Mouse (Mus musculus) lung, embryonic 14.5 days (tissue): ENCODE data around the gene Gucy2d. TPM values are rescaled to one million over a fixed set of nuclear protein-coding genes. Genes with fewer than 3 reads are reported as not detected.

Source experiments
- ATAC-seq: fragments of 200-750 bp; cut with Nextera tagmentation; 2 replicates; pipeline ENCODE4 v1.8.0; 2017; ENCODE audit warnings: mild to moderate bottlenecking, moderate TSS enrichment, moderate library complexity; ENCODE audit not compliant: insufficient read depth
- DNase-seq: peaks from one replicate; pipeline ENCODE4 v3.0.0-alpha.2; 2015
- H3K27ac ChIP-seq: fragments of 300-500 bp; sonication (generic); 2 replicates; pipeline ENCODE4 v1.5.1; 2014; ENCODE audit warnings: low read depth, mild to moderate bottlenecking, moderate library complexity
- H3K27me3 ChIP-seq: fragments of 300-500 bp; sonication (generic); 2 replicates; pipeline ENCODE4 v1.6.1; 2014; ENCODE audit warnings: low read length, control low read depth; ENCODE audit not compliant: insufficient read depth
- H3K36me3 ChIP-seq: fragments of 300-500 bp; sonication (generic); 2 replicates; pipeline ENCODE4 v1.6.1; 2014; ENCODE audit warnings: control low read depth; ENCODE audit not compliant: insufficient read depth
- H3K4me1 ChIP-seq: fragments of 300-500 bp; sonication (generic); 2 replicates; pipeline ENCODE4 v1.6.1; 2014; ENCODE audit warnings: antibody characterized with exemption, control low read depth; ENCODE audit not compliant: insufficient read depth
- H3K4me2 ChIP-seq: fragments of 300-500 bp; sonication (generic); 2 replicates; pipeline ENCODE4 v1.6.1; 2014; ENCODE audit warnings: mild to moderate bottlenecking
- H3K4me3 ChIP-seq: fragments of 300-500 bp; sonication (generic); 2 replicates; pipeline ENCODE4 v1.5.1; 2014; ENCODE audit warnings: low read depth, low read length
- H3K9ac ChIP-seq: fragments of 300-500 bp; sonication (generic); 2 replicates; pipeline ENCODE4 v1.6.1; 2014
- H3K9me3 ChIP-seq: fragments of 300-500 bp; sonication (generic); 2 replicates; pipeline ENCODE4 v1.6.1; 2016; ENCODE audit warnings: low read depth, low read length, control low read depth
- CTCF ChIP-seq: IDR thresholded peaks from 2 replicates; pipeline ENCODE4 v1.5.1; 2016; ENCODE audit warnings: antibody characterized with exemption, low read depth
- WGBS: fragments of 180-500 bp; shearing (Covaris S2); extraction: QIAGEN DNeasy Blood & Tissue Kit; methylation state at CpG from one replicate; pipeline ENCODE4 v1.1.7; 2014; 5-methylcytosine and 5-hydroxymethylcytosine counted together
- polyA plus RNA-seq: library from polyadenylated mRNA; unstranded; fragments of >200 nt; fragmentation: Nextera tagmentation; extraction: Ambion mirVana; gene quantifications from 2 replicates; pipeline ENCODE4 v1.2.1, GENCODE M21; 2014

Gucy2d gene
- polyA plus RNA-seq, 1 experiment from 2014 or later = not detected

DNA sequence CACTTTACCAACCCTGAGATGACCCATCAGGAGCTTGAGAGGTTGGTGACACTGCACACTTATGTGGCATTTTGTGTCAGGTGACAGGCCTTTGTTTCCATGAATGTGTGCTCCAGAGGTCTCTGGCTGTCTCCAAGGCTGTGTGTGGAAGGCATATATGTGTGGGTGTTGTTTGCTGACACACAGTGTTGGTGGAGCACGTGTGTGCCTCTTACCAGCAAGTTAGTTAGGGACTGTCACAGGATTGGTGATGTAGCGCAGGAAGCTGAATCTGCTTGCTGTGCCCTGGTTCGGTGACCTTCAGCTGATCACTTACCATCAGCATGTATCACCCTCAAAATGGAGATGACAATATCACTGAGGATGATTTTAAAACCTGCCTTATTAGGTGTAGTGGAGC lies 44.7 kb downstream of the Gucy2d start:
- DNase-seq (no peak), ATAC-seq (no peak)
- Histone ChIP-seq H3K27ac (no peak overlapping the region), H3K4me1 (peaks cover 23% of the 10 kb centered on the region), H3K4me3 (no peak overlapping the region), H3K9ac (no peak overlapping the region), H3K36me3 (no peaks in the 10 kb centered on the region), H3K27me3 (no peaks in the 10 kb centered on the region), H3K4me2 (no peak overlapping the region), H3K9me3 (no peaks in the 10 kb centered on the region)
- 86% methylated on average over 3 of the region's 3 CpGs for WGBS
- TF ChIP-seq CTCF = no peak

DNA sequence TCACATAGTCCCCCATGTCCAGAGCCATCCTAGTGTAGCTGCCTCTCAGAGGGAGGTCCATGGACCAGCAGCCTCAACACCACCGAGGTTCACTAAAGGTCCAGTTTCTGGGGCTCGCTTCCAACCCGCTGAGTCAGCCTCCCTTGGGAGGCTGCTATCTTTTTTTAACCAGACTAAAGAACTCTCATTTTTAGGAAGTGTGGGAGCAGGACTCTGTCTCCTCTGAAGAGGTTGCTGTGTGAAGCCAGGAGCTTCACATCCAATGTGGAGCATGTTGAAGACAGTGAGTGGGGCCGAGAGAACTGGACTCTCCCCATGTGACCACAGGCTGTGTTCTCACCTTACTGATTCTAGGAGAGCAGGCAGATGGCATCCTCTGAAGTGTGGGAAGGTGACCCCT lies 45.3 kb downstream of the Gucy2d start:
- ATAC-seq (no peak), DNase-seq (peak; percentile 28)
- Histone ChIP-seq H3K4me3 (no peak overlapping the region), H3K9ac (no peak overlapping the region), H3K9me3 (no peaks in the 10 kb centered on the region), H3K36me3 (no peaks in the 10 kb centered on the region), H3K4me2 (no peak overlapping the region), H3K4me1 (peaks cover 28% of the 10 kb centered on the region), H3K27ac (no peak overlapping the region), H3K27me3 (no peaks in the 10 kb centered on the region)
- WGBS = 63% methylated on average over 4 of the region's 4 CpGs
- TF ChIP-seq CTCF = no peak

- DNase-seq (peak; percentile 64), ATAC-seq (no peak)
- WGBS = 40% methylated on average over 7 of the region's 7 CpGs
- Histone ChIP-seq H3K36me3 (no peaks in the 10 kb centered on the region), H3K27me3 (no peaks in the 10 kb centered on the region), H3K4me2 (no peak overlapping the region), H3K9ac (no peak overlapping the region), H3K27ac (no peak overlapping the region), H3K4me3 (no peak overlapping the region), H3K4me1 (peaks cover 28% of the 10 kb centered on the region), H3K9me3 (no peaks in the 10 kb centered on the region)
- TF ChIP-seq CTCF = no peak
These were observed 46.3 kb downstream of the Gucy2d start for GRCm38 (mm10) chr7:98486471-98486917.

GRCm38 (mm10) chr7:98487202-98487980 lies 47.2 kb downstream of the Gucy2d start:
- H3K36me3 ChIP-seq = no peaks in the 10 kb centered on the region
- H3K9me3 ChIP-seq = no peaks in the 10 kb centered on the region
- peaks cover 26% of the 10 kb centered on the region for H3K4me1 ChIP-seq
- DNase-seq = no peak
- H3K4me2 ChIP-seq = no peak overlapping the region
- no peak overlapping the region for H3K27ac ChIP-seq
- no peak for TF ChIP-seq CTCF
- ATAC-seq = no peak
- WGBS = 82% methylated on average over 11 of the region's 11 CpGs
- H3K4me3 ChIP-seq = no peak overlapping the region
- H3K9ac ChIP-seq = no peak overlapping the region
- H3K27me3 ChIP-seq = no peaks in the 10 kb centered on the region

- ATAC-seq (peak; percentile 6; the same call in 1 of the 2 replicates), DNase-seq (no peak)
- no peaks in the 10 kb centered on the region for H3K36me3 ChIP-seq
- no peak overlapping the region; the same call in 1 of the 2 replicates for H3K4me2 ChIP-seq
- no peak for TF ChIP-seq CTCF
- no peaks in the 10 kb centered on the region for H3K9me3 ChIP-seq
- no peak overlapping the region for H3K27ac ChIP-seq
- H3K27me3 ChIP-seq = no peaks in the 10 kb centered on the region
- no peak overlapping the region for H3K9ac ChIP-seq
- H3K4me3 ChIP-seq = no peak overlapping the region
- peaks cover 17% of the 10 kb centered on the region for H3K4me1 ChIP-seq
- WGBS = 91% methylated on average over 13 of the region's 13 CpGs
These were observed 48.3 kb downstream of the Gucy2d start for GRCm38 (mm10) chr7:98488398-98489130.

GRCm38 (mm10) chr7:98489131-98489530 lies 48.9 kb downstream of the Gucy2d start, which contains the start of gene Lrrc32:
Lrrc32 (plus strand) TSS chr7:98489283.
- no peak for TF ChIP-seq CTCF

DNA sequence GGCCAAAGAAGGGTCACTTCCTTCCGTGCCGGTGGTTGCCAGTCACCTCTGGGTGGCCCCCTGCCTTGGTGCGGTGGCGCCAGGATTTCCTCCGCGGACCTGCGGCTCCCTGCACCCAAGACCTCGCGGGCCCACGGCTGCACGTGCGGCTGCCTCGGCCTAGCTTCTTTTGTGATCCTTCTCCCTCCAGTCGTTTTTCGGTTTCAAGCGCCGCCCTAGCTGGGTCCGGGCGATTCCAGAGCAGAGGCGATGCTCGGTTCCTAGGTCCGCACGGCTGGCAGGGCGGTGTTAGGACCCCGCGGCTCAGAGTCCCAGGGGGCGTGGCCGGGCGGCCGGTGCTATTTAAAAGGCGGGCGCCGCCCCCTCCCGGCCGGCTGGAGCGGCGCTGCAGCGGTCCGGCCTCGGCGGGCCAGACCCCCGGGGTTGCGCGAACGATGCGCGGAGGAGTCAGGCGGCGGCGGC lies 49.4 kb downstream of the Gucy2d start:
- Histone ChIP-seq H3K4me1 (peaks cover 17% of the 10 kb centered on the region), H3K9me3 (no peaks in the 10 kb centered on the region), H3K27me3 (no peaks in the 10 kb centered on the region), H3K9ac (peak overlapping the region; percentile 54), H3K36me3 (no peaks in the 10 kb centered on the region), H3K4me3 (peak overlapping the region; percentile 47), H3K4me2 (peak overlapping the region; percentile 87), H3K27ac (no peak overlapping the region)
- peak; percentile 92 for DNase-seq
- peak; percentile 85 for ATAC-seq
- WGBS = under 1% methylated on average over 50 of the region's 50 CpGs
- TF ChIP-seq CTCF = no peak

More at GRCm38 (mm10) chr7:98489131-98489530, 48.9 kb downstream of the Gucy2d start, which contains the start of gene Lrrc32:
- Histone ChIP-seq H3K9ac (peak within 1 kb of the TSS; percentile 54), H3K4me1 (peaks cover 17% of the 10 kb centered on the region), H3K27me3 (no peaks in the 10 kb centered on the region), H3K27ac (no peak within 1 kb of the TSS), H3K4me3 (peak within 1 kb of the TSS; percentile 47), H3K9me3 (no peaks in the 10 kb centered on the region), H3K4me2 (peak within 1 kb of the TSS; percentile 87), H3K36me3 (no peaks in the 10 kb centered on the region)
- ATAC-seq (peak; percentile 1; the same call in 1 of the 2 replicates), DNase-seq (peak; percentile 52)
- WGBS = 42% methylated on average over 6 of the region's 6 CpGs
